Mouse (Mus musculus) lung, postnatal 4 days (tissue): ENCODE data around the gene Marcks.
A peak's percentile ranks its signal among the peaks of the same experiment; 100 is the strongest.
"Not testable (repeated sequence)": the region's sequence is repeated elsewhere in the genome, so short reads cannot be mapped to it uniquely, and the experiment has no call there.

Experiments
- DNase-seq, 2 experiments: peaks; one replicate each; pipeline ENCODE4 v3.0.0; 2021

Marcks gene

DNA sequence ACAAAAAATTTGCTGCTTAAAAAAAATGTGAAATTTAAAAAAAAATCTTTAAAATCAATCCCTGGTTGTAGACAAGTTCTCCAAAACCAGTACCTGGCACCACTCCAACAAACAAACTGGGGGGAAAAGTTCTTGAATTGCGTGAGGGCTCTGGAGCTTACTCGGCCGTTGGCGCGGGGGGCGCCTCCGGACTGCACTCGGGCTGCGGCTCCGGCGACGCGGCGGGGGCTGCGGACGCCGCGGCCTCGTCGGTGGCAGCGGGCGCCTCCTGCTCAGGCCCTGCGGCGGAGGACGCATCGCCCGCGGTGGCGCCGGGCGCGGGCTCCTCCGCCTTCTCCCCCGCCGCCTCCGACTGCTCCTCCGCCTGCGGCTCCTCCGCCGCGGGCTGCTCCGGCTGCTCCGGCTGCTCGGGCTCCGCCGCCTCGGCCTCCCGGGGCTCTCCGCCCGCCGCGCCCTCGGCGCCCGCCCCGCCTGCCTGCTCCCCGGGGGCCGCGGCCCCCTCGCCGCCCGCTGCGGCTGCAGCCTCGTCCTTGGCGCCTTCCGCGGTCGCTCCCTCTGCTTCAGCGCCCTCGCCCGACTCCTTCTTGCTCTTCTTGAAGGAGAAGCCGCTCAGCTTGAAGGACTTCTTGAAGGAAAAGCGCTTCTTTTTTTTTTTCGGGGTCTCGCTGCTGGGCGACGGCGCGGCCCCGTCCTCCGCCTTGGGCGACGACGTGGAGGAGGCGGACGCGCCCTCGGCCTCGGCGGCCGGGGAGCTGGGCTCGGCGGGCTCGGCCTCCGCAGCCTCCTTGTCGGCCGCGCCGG is 2.6 kb downstream of the Marcks start:
- peak; percentile 67 to 79 for DNase-seq

DNA sequence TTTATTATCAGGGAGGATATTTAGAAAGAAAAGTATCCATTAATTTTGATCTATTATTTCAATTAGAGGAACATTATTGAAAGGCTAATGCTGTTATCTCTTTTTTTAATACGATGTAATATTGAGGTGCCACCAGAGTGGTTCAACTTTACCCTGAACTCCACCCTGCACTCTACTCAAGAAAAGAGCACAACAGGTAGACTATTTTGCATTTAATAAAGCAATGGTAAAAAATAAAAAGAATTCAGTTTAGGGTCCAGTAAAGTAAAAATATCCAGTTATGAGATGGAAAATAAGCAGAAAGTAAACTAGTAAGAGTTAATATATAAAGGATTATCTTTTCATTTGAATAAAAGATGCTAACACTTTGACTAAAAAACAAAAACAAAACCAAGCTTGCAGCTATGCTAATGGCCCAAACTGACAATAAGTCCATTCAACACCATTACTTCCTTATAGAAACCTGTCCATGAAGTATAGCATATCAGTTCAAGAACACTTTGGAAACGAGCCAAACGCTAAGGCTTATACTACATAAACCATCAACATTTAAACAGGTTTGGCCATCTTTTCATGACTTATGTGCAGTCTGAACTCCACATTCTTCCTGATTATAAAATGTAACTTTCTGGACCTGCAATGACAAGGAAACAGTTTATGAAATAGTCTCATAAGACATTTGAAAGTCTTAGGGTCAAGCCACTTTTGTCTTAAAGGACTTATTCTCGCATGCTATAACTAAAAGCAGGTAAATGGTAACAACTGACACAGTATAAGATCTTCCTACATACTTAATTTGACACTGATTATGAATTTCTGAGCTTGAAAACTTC is 4.6 kb downstream of the Marcks start:
- no peak for DNase-seq

DNA sequence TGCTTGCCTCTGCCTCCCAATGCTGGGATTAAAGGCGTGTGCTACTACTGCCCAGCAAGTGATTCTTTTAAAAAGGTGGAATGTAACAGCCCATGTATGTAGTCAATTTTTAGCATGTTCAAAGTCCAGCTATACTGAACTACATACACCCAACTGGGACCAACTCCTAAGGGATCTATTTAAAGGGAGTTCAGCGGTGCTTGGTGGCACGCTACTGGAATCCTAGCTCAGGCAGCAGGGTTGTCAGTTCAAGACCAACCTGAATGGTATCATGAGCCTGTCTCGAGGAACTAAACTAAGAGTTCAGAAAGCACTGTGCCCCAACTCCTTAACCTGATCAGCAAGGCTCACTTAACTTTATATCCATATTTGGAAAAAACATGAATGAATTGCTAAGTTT is 6.0 kb downstream of the Marcks start:
- DNase-seq = no peak

DNA sequence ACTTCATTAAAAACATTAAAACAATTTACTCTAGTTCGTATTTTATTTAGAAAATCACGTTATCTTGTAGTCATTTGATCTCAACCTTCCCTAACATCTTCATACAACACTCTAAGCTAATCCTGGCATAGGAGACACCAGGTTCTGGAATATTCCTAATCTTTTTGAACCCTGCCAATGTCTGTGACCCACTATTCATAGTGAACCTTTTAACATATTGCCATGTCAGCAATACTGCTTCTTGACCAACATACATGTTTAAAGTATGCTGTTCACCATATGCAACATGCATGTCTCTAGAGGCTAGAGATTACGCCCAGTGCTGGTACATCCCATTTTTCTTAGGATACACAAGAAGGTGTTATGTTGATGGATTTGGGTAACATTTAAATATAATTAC is 9.1 kb downstream of the Marcks start:
- DNase-seq = no peak

GRCm38 (mm10) chr10:37115329-37115728 is 23.4 kb downstream of the Marcks start:
- DNase-seq = no peak

GRCm38 (mm10) chr10:37112812-37113211 is 25.9 kb downstream of the Marcks start:
- no peak for DNase-seq

- DNase-seq = no peak
These were observed 26.4 kb downstream of the Marcks start for GRCm38 (mm10) chr10:37112362-37112761.

DNA sequence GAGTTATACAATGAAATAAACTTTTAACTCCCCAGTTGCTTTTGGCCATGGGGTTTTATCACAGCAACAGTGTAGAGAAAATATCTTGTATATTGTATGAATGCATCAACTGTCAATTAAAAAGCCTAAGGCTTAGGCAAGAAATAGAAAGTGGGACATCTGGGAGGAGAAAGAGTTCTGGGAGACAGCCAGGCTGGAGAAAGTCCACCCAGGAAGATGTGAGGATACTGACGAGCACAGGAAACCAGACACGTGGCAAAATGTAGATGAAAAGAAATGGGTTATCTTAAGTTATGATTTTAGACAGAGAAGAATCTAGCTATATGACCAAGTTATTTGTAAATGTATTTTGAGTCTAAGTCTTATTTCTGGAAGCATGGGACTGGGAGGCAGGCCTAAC is 27.3 kb downstream of the Marcks start:
- no peak for DNase-seq

DNA sequence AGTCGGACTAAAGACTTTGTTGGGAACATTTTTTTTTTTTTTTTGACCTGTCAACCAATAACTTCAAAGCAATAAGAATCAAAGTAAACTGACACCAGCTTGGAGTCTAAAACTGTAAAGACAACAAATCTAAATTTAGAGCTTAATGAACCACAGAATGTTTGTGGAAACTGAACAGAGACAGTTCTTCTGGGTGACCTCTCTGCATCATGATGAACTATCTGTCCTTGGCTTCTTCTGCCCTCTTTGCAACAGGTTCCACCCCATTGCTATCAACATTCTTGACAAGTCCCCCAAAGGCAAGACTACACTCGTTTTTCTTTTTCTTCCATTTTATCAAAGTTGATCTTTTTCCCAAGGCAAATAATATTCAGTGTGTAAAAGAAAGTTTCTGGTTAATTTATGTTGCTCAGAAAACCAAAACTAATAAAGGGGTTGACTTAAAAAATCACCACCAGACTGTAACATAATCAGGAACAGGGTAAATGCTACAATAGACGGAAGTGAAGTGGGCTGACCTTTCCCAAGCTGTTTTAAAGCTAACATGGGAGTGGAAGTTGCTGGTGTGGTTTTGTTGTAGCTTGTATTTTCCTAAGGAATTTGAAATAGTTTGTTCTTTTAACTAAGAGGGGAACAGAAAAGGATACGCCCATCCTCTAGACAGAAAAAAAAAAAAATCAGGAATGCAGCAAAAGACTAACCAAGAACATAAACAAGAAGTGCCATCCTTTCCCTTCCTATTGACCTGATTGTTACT is 31.7 kb downstream of the Marcks start:
- no peak for DNase-seq

DNA sequence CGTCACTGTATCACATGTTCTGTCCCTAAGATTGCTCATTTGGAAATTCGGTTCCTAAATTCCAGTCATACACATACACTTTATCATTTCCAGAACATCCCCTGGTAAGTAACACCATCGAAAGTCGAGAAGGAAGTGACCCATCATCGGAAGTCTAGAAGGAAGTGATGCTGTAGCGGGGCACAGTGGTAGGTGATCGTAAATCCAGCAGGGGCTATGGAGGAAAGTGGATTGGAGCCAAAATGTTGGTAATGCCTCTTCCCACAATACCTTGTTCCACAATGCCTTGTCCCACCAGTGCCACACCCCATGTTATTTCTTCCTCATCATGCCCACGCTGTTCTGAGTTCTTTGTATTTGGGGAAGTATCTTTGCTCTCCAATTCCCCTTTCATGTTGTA is 32.4 kb downstream of the Marcks start:
- no peak for DNase-seq

- no peak for DNase-seq
These were observed 36.3 kb downstream of the Marcks start for GRCm38 (mm10) chr10:37102227-37103080.

DNA sequence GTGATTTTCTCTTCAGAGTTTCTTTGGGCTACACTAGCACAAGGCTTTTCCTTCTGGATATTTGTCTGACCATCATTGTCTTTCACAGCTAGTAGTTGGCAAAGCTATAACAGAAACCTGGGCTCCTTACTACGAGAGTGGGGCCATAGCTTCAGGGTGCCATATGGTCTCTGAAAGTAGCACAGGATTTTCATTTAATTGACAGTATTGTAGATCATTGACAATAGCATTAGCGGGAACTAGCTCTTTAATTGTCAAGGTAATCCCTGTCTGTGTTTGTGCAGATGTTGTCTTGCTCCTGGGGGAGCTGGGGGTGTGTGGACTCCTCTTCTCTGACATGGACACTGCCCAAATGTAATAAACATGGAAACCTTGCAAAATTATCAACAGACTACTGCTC is 37.0 kb downstream of the Marcks start:
- DNase-seq = no peak

DNA sequence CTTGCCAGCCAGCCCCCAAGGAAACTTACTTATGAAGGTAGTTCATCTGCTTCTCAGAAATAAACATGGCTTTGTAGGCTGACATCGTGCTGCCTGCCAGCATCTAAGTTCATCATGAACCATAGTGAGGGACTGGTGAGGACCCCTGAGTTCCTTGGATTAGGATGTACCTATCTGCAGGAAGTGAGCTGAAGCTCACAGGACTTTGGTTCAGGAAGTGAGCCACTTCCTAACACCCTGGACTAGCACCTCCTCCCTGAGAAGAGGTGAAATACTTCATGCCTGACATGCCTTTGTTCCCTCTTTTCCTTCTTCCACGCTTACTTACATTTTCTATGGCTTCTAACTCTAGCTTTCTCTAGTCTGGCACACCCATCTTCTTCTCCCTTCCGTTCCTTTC is 42.2 kb downstream of the Marcks start:
- DNase-seq = no peak

DNA sequence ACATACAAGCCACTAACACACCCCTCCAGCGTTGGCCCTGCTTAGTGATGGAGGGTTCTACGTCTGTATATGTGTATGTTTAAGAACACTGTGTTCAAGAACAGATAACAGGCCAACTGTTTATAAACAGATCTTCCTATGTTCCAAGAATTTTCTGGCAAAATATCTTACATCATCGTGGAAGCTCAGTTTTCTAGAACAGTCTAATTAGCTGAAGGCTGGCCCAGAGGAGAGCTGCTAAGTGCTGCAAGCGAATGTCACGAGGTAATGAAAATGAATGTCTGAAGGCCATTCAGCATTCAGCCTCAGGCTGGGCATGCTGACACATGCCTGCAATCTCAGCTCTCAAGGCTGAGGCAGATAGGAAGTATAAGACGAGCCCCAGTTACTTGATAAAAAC is 42.9 kb downstream of the Marcks start:
- DNase-seq = peak in 1 of 2 experiments; percentile 33

- DNase-seq = no peak
These were observed 45.4 kb downstream of the Marcks start for GRCm38 (mm10) chr10:37093306-37093705.

GRCm38 (mm10) chr10:37090411-37090810 is 48.3 kb downstream of the Marcks start:
- DNase-seq = no peak

DNA sequence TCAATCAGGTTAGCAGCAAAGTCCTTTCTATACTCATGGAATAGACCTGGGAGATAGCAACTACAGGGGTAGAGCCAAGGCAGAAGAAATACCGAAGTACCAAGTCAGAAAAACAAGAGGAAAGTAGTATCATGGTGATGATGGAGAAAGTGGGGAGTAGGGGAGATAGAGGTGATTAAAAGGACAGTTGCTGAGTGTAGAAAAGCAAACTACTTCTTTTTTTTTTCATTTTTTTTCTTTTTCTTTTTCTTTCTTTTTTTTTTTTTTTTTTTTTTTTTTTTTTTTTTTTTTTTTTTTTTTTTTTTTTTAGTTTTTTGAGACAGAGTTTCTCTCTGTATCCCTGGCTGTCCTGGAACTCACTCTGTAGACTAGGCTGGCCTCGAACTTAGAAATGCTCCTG is 54.6 kb downstream of the Marcks start:
- not testable (repeated sequence) for DNase-seq
